Mouse (Mus musculus): ENCODE data around the gene Magi2. TPM values are rescaled to one million over a fixed set of nuclear protein-coding genes. Genes with fewer than 3 reads are reported as not detected.

Gene Magi2
- polyA plus RNA-seq, 1 experiment from 2014 or later, result 6.1 TPM

DNA sequence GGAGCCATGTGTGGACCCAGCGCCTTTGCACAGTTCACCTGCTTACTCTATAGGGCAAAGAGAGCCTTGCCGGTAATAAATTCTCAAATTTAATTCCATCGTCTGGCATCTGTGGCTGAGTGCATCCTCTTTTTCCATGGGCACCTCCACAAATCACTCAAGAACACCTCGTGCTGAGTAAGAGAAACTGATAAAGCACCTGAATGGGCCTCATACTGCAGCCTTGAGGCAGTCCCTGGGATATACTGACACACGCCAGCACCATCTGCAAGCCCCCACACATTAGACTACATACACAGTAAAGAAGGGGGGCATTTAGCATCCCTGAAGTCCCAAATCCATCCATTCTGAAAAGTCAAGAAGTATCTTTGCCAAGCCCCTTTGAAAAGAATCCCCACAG, 1430.2 kb downstream of the Magi2 start:
- no peak for DNase-seq (ENCODE audit: low spot score)
- Histone ChIP-seq H3K4me1 (ENCODE audit: control insufficient read depth, insufficient read depth, low read length) (no peaks in the 10 kb centered on the region), H3K4me2 (ENCODE audit: low read depth) (no peak overlapping the region), H3K4me3 (ENCODE audit: low read depth, low read length) (no peak overlapping the region), H3K36me3 (ENCODE audit: control insufficient read depth, insufficient read depth, low read length) (no peaks in the 10 kb centered on the region), H3K27ac (ENCODE audit: low read depth, low read length) (no peak overlapping the region), H3K9me3 (ENCODE audit: control insufficient read depth, low read length) (no peaks in the 10 kb centered on the region), H3K9ac (ENCODE audit: low read length) (no peak overlapping the region), H3K27me3 (ENCODE audit: control insufficient read depth, insufficient read depth, low read length) (no peaks in the 10 kb centered on the region)
- ATAC-seq (ENCODE audit: insufficient read depth, low FRiP score, low TSS enrichment), result no peak
- 89% methylated on average over 5 of the region's 5 CpGs for WGBS

DNA sequence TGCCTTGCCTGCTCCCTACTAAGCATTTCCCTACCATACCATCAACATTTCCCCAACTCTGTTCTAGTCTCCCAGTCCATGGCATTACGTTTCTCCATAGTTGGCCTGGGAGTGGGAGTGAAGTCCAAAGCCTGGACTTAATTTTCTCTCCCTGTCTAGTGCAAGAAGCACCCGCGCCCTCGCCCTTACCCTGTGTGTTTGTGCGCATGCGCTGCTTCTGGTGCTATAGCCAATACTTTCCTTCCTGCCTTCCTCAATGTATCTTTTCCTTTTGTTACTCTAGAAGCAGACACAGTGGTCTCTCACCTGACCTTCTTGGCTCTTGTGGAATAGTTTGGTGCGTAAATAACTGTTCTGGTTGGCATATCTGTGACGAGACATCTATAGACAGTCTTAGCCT, 1440.8 kb downstream of the Magi2 start:
- no peak overlapping the region for H3K27ac ChIP-seq (ENCODE audit: low read depth, low read length)
- ATAC-seq (ENCODE audit: insufficient read depth, low FRiP score, low TSS enrichment) (no peak), DNase-seq (ENCODE audit: low spot score) (no peak)
- no peaks in the 10 kb centered on the region for H3K36me3 ChIP-seq (ENCODE audit: control insufficient read depth, insufficient read depth, low read length)
- no peak overlapping the region for H3K4me3 ChIP-seq (ENCODE audit: low read depth, low read length)
- no peak overlapping the region for H3K4me2 ChIP-seq (ENCODE audit: low read depth)
- WGBS, result 94% methylated on average over 8 of the region's 8 CpGs
- no peaks in the 10 kb centered on the region for H3K27me3 ChIP-seq (ENCODE audit: control insufficient read depth, insufficient read depth, low read length)
- H3K4me1 ChIP-seq (ENCODE audit: control insufficient read depth, insufficient read depth, low read length), result no peaks in the 10 kb centered on the region
- no peak overlapping the region for H3K9ac ChIP-seq (ENCODE audit: low read length)
- H3K9me3 ChIP-seq (ENCODE audit: control insufficient read depth, low read length), result no peaks in the 10 kb centered on the region

DNA sequence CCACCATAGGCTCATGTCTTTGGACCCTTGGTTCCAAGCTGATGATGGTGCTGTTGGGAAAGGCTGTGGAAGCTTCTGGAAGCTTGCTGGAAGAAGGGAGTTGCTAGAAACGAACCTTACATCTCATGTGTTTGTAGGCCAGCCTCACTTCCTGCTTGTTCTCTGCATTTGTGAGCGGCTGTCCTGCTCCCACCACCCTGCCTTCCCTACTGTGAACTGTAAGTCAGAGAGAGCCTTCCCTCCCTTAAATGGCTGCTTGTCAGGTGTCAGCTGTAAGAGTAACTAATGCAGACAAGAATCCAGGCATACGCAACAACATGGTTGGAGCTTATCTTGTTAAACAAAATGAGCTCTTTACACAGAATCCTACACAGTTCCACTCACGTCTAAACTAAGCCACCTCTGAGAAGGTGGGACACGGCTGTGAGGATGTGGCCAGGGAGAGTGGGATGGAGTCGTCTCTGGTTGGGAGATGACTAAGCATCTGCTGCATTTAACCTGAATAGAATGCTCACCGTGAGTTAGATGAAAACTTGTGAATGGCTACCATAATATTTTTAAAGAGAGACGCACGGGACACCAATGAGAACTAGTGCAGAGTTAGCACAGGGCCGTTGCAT, 1442.0 kb downstream of the Magi2 start:
- no peak for DNase-seq (ENCODE audit: low spot score)
- Histone ChIP-seq H3K27me3 (ENCODE audit: control insufficient read depth, insufficient read depth, low read length) (no peaks in the 10 kb centered on the region), H3K9ac (ENCODE audit: low read length) (no peak overlapping the region), H3K9me3 (ENCODE audit: control insufficient read depth, low read length) (no peaks in the 10 kb centered on the region), H3K4me2 (ENCODE audit: low read depth) (no peak overlapping the region), H3K4me1 (ENCODE audit: control insufficient read depth, insufficient read depth, low read length) (no peaks in the 10 kb centered on the region), H3K36me3 (ENCODE audit: control insufficient read depth, insufficient read depth, low read length) (no peaks in the 10 kb centered on the region), H3K4me3 (ENCODE audit: low read depth, low read length) (no peak overlapping the region), H3K27ac (ENCODE audit: low read depth, low read length) (no peak overlapping the region)
- no peak for ATAC-seq (ENCODE audit: insufficient read depth, low FRiP score, low TSS enrichment)
- 93% methylated on average over 10 of the region's 10 CpGs for WGBS

DNA sequence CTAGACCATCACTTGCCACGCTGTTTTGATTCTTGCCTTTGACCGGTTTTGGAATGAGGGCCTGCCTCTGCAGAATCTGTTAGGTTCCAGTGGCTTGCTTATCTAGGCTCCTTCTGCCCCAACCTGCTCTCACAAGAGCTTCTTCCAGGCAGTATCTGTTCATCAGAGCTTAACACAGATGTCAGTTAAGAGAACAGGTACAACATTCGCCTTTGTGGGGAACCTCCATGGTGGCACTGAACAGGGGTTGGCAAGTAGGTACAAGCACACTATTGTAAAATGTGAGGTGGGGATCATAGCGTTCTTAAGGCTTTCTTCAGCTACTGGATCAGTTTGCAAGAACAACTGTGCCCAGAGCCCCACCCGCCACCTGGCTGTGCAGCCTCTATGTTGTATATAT, 1442.6 kb downstream of the Magi2 start:
- no peak overlapping the region for H3K4me3 ChIP-seq (ENCODE audit: low read depth, low read length)
- ATAC-seq (ENCODE audit: insufficient read depth, low FRiP score, low TSS enrichment) (no peak), DNase-seq (ENCODE audit: low spot score) (no peak)
- no peaks in the 10 kb centered on the region for H3K27me3 ChIP-seq (ENCODE audit: control insufficient read depth, insufficient read depth, low read length)
- H3K36me3 ChIP-seq (ENCODE audit: control insufficient read depth, insufficient read depth, low read length), result no peaks in the 10 kb centered on the region
- no peaks in the 10 kb centered on the region for H3K9me3 ChIP-seq (ENCODE audit: control insufficient read depth, low read length)
- no peaks in the 10 kb centered on the region for H3K4me1 ChIP-seq (ENCODE audit: control insufficient read depth, insufficient read depth, low read length)
- 85% methylated on average over 5 of the region's 5 CpGs for WGBS
- no peak overlapping the region for H3K4me2 ChIP-seq (ENCODE audit: low read depth)
- H3K9ac ChIP-seq (ENCODE audit: low read length), result no peak overlapping the region
- no peak overlapping the region for H3K27ac ChIP-seq (ENCODE audit: low read depth, low read length)

DNA sequence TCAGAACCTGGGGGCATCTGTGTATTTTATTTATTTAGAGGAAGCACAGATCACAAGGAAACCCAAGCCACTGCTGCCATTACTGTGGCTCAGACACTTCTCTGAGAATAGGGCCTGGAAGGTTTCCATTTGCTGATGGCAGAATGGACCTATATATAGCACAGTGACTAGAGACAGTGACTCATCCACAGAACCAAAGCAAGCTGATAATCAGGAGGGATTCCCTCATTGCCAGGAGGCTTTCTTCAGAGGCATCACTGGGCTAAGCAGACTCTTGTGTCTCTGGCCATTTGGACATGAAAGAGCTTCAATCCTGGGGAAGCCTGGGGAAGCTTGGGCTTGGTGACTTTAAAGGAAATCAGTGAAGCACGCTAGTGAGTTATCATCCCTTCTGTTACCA, 1445.0 kb downstream of the Magi2 start:
- H3K27me3 ChIP-seq (ENCODE audit: control insufficient read depth, insufficient read depth, low read length), result no peaks in the 10 kb centered on the region
- H3K36me3 ChIP-seq (ENCODE audit: control insufficient read depth, insufficient read depth, low read length), result no peaks in the 10 kb centered on the region
- peaks cover under 1% of the 10 kb centered on the region; the same call in 1 of the 2 replicates for H3K4me1 ChIP-seq (ENCODE audit: control insufficient read depth, insufficient read depth, low read length)
- H3K4me2 ChIP-seq (ENCODE audit: low read depth), result no peak overlapping the region
- ATAC-seq (ENCODE audit: insufficient read depth, low FRiP score, low TSS enrichment) (no peak), DNase-seq (ENCODE audit: low spot score) (no peak)
- H3K9ac ChIP-seq (ENCODE audit: low read length), result no peak overlapping the region
- 55% methylated on average over 1 of the region's 1 CpGs for WGBS
- H3K4me3 ChIP-seq (ENCODE audit: low read depth, low read length), result no peak overlapping the region
- H3K27ac ChIP-seq (ENCODE audit: low read depth, low read length), result no peak overlapping the region
- no peaks in the 10 kb centered on the region for H3K9me3 ChIP-seq (ENCODE audit: control insufficient read depth, low read length)

DNA sequence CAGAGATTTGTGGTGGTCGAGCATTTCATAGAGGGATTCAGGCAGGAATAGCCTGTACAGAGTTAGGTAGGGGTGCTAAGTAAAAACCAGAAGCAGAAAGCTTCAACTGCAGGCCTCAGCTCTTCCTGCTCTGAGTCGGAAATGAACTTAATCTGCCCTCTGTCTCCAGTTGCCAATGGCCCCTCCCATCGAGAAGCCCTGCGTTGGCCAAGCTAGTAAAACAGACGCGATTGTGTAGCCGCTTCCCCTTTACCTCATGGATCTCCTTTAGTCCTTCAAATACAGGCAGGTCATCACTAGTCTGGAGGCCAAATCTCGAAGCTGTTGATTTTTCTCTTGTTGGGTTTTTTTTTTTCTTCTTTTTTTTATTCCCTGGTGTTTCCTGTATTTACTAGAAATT, 1447.7 kb downstream of the Magi2 start:
- Histone ChIP-seq H3K4me3 (ENCODE audit: low read depth, low read length) (no peak overlapping the region), H3K4me2 (ENCODE audit: low read depth) (no peak overlapping the region), H3K4me1 (ENCODE audit: control insufficient read depth, insufficient read depth, low read length) (peaks cover 4% of the 10 kb centered on the region; the same call in 1 of the 2 replicates), H3K9me3 (ENCODE audit: control insufficient read depth, low read length) (no peaks in the 10 kb centered on the region), H3K27ac (ENCODE audit: low read depth, low read length) (no peak overlapping the region), H3K27me3 (ENCODE audit: control insufficient read depth, insufficient read depth, low read length) (no peaks in the 10 kb centered on the region), H3K36me3 (ENCODE audit: control insufficient read depth, insufficient read depth, low read length) (no peaks in the 10 kb centered on the region), H3K9ac (ENCODE audit: low read length) (no peak overlapping the region)
- ATAC-seq (ENCODE audit: insufficient read depth, low FRiP score, low TSS enrichment) (no peak), DNase-seq (ENCODE audit: low spot score) (no peak)
- 74% methylated on average over 8 of the region's 8 CpGs for WGBS

DNA sequence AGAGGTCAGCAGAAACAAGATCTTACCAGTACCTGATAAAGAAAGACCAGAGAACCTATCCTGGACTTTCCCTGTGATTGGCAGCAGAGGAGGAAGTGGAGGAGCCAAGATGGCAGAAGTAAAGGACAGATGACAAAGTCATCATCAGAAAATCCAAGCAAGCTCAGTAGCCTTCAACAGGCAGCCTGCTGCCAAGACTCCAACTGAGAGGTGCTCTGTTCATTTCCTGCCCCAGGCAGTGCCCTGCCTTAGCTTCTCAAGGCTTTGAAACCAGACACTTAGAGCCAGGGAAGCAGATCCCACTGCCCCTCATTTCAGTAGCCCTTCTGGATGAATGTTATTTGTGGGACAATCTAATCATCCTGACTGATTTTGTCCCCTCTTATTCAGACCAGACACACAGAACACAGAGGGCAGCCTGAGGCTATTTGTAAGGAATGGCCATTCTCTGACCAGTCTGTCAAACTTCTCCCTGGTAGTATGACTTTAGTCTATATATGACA, 1448.4 kb downstream of the Magi2 start:
- no peak overlapping the region for H3K9ac ChIP-seq (ENCODE audit: low read length)
- DNase-seq (ENCODE audit: low spot score), result no peak
- H3K27me3 ChIP-seq (ENCODE audit: control insufficient read depth, insufficient read depth, low read length), result no peaks in the 10 kb centered on the region
- H3K36me3 ChIP-seq (ENCODE audit: control insufficient read depth, insufficient read depth, low read length), result no peaks in the 10 kb centered on the region
- H3K27ac ChIP-seq (ENCODE audit: low read depth, low read length), result no peak overlapping the region
- H3K4me2 ChIP-seq (ENCODE audit: low read depth), result no peak overlapping the region
- ATAC-seq (ENCODE audit: insufficient read depth, low FRiP score, low TSS enrichment), result no peak
- no peak overlapping the region for H3K4me3 ChIP-seq (ENCODE audit: low read depth, low read length)
- H3K4me1 ChIP-seq (ENCODE audit: control insufficient read depth, insufficient read depth, low read length), result peaks cover 4% of the 10 kb centered on the region; the same call in 1 of the 2 replicates
- H3K9me3 ChIP-seq (ENCODE audit: control insufficient read depth, low read length), result no peaks in the 10 kb centered on the region

DNA sequence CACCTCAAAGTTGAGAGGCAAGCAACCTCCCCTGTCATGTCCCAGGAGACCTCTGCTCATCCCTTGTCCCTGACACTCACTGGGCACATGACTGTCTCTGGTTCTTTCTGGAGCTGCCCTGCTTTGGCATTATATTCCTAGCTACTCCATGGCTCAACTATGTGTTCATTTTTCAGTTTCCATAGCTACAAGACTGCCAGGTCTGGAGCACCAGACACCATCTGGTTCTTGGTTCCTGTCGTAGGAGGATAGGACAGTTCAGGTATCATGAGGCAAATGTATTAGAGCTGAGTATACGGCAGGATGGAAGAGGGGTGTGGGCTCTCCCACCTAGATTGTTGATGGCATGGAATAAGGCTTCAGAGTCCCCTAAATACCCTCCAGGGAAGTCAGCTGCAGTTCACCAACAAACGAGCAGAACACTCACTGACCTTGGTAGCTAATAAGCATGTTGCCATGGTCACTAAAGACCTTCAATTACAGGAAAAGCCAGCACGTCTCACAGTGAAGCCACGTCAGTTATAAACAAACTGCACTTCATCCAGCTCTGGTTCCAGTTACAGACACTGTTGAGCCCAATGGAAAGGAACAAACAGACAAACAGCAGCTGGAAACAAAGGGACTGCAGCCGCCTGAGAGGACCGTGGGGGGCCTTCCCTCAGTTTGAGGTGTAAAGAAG, 1449.5 kb downstream of the Magi2 start:
- 15% methylated on average over 7 of the region's 7 CpGs for WGBS
- no peaks in the 10 kb centered on the region for H3K36me3 ChIP-seq (ENCODE audit: control insufficient read depth, insufficient read depth, low read length)
- no peak overlapping the region for H3K4me2 ChIP-seq (ENCODE audit: low read depth)
- H3K9me3 ChIP-seq (ENCODE audit: control insufficient read depth, low read length), result no peaks in the 10 kb centered on the region
- DNase-seq (ENCODE audit: low spot score), result peak; percentile 23
- H3K27ac ChIP-seq (ENCODE audit: low read depth, low read length), result no peak overlapping the region
- H3K4me3 ChIP-seq (ENCODE audit: low read depth, low read length), result no peak overlapping the region
- no peaks in the 10 kb centered on the region for H3K27me3 ChIP-seq (ENCODE audit: control insufficient read depth, insufficient read depth, low read length)
- H3K4me1 ChIP-seq (ENCODE audit: control insufficient read depth, insufficient read depth, low read length), result peaks cover 4% of the 10 kb centered on the region; the same call in 1 of the 2 replicates
- peak; percentile 38; the same call in 1 of the 2 replicates for ATAC-seq (ENCODE audit: insufficient read depth, low FRiP score, low TSS enrichment)
- no peak overlapping the region for H3K9ac ChIP-seq (ENCODE audit: low read length)

DNA sequence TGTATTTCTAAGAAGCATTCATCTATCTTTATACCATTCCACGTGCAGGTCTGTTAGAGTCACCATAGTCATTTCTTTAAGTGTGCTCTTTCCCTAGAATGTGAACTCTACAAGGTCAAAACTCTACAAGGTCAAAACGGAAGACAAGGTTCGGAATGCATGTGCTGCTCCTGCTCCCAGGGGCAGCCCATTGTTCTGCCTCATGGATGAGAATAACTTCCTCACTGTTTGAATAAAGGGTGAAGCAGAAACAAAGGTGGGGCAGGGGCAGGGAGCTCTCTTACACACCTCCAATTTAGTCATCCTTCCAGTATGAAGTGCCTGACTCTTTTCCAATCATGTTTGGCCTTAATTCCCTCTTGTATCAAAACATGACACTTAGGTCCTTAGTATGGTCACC, 1450.4 kb downstream of the Magi2 start:
- no peak for DNase-seq (ENCODE audit: low spot score)
- Histone ChIP-seq H3K9me3 (ENCODE audit: control insufficient read depth, low read length) (no peaks in the 10 kb centered on the region), H3K27me3 (ENCODE audit: control insufficient read depth, insufficient read depth, low read length) (no peaks in the 10 kb centered on the region), H3K36me3 (ENCODE audit: control insufficient read depth, insufficient read depth, low read length) (no peaks in the 10 kb centered on the region), H3K27ac (ENCODE audit: low read depth, low read length) (no peak overlapping the region), H3K9ac (ENCODE audit: low read length) (no peak overlapping the region), H3K4me3 (ENCODE audit: low read depth, low read length) (no peak overlapping the region), H3K4me1 (ENCODE audit: control insufficient read depth, insufficient read depth, low read length) (peaks cover 8% of the 10 kb centered on the region; the same call in 1 of the 2 replicates), H3K4me2 (ENCODE audit: low read depth) (no peak overlapping the region)
- no peak for ATAC-seq (ENCODE audit: insufficient read depth, low FRiP score, low TSS enrichment)
- 71% methylated on average over 3 of the region's 3 CpGs for WGBS
